26 mouse cellular contexts compared by ENCODE assay signal in the genomic region with DNA sequence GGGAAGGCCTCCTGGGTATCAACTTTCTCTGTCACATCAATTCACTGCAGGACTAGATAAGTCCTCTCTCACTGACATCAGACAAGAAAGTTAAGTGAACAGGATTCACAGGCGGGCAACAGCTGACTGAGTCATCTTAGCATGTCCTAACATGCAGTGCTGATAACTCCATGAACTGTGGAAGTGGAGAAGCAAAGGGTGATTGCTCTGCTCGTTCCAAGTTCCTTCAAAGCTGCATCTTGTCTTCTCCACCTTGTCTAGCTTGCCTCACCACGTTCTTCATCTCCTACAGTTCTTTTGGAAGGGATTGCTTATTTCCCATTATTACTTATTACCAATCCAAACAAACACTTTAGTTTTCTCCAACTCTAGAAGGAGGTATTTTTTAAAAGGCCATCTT.
DNase-seq lines count a peak whose midpoint lies in the region; ATAC-seq and TF ChIP-seq lines count a peak whose summit lies in the region.
"Had no signal": no experiment of that assay in that cellular context is flagged by ENCODE, and none has a peak within 500 bp of the region (broad histone marks: within the 10 kb centered on the region; RNA-seq: fewer than 3 reads in every experiment).

No protein-coding gene starts in this region.

- H3K4me3 ChIP-seq in lung, adult 2 months (replicated peaks; ENCODE audit: extremely low read depth, low read depth, low read length) = no peak overlapping the region
- H3K4me3 ChIP-seq in lung, embryonic 16.5 days (ENCODE audit: low read length) = no peak overlapping the region
- H3K4me3 ChIP-seq in liver, embryonic 12.5 days = no peak overlapping the region
- H3K4me3 ChIP-seq: embryonic facial prominence, embryonic 10.5 days; embryonic facial prominence, embryonic 13.5 days; erythroblast, embryonic 14.5 days; forebrain, embryonic 12.5 days; forebrain, embryonic 15.5 days; heart, adult 2 months; heart, embryonic 10.5 days; heart, embryonic 13.5 days had no signal

- no peak overlapping the region for H3K4me2 ChIP-seq in lung, embryonic 16.5 days (ENCODE audit: low read depth, low read length)
- no peak overlapping the region for H3K4me2 ChIP-seq in liver, embryonic 12.5 days
- H3K4me2 ChIP-seq: embryonic facial prominence, embryonic 13.5 days; forebrain, embryonic 12.5 days; forebrain, embryonic 15.5 days; heart, embryonic 13.5 days; hindbrain, embryonic 14.5 days had no signal

- TF ChIP-seq CTCF in lung, adult 2 months (IDR thresholded peaks at IDR 0.05; ENCODE audit: insufficient read depth, low read length) = no peak

- no peaks in the 10 kb centered on the region for H3K9me3 ChIP-seq in lung, embryonic 16.5 days (ENCODE audit: control insufficient read depth, low read length)
- H3K9me3 ChIP-seq in liver, embryonic 12.5 days (replicated peaks) = no peaks in the 10 kb centered on the region
- H3K9me3 ChIP-seq: embryonic facial prominence, embryonic 10.5 days; embryonic facial prominence, embryonic 13.5 days; forebrain, embryonic 12.5 days; forebrain, embryonic 15.5 days; heart, embryonic 10.5 days; heart, embryonic 13.5 days had no signal

- no peaks in the 10 kb centered on the region for H3K27me3 ChIP-seq in lung, embryonic 16.5 days (ENCODE audit: control insufficient read depth, insufficient read depth, low read depth, low read length)
- no peaks in the 10 kb centered on the region for H3K27me3 ChIP-seq in liver, embryonic 12.5 days (replicated peaks)
- H3K27me3 ChIP-seq: embryonic facial prominence, embryonic 13.5 days; forebrain, embryonic 12.5 days; forebrain, embryonic 15.5 days; heart, embryonic 13.5 days had no signal

- 33% methylated on average over 3 of the region's 3 CpGs for WGBS in lung, adult 2 months
- WGBS in lung, embryonic 16.5 days = 31% methylated on average over 3 of the region's 3 CpGs
- 37% methylated on average over 3 of the region's 3 CpGs for WGBS in liver, embryonic 12.5 days (ENCODE audit: insufficient replicate concordance)

- H3K9ac ChIP-seq in lung, embryonic 16.5 days (ENCODE audit: low read length) = no peak overlapping the region
- H3K9ac ChIP-seq in liver, embryonic 12.5 days = no peak overlapping the region
- H3K9ac ChIP-seq: embryonic facial prominence, embryonic 13.5 days; forebrain, embryonic 12.5 days; forebrain, embryonic 15.5 days; heart, embryonic 13.5 days; hindbrain, embryonic 14.5 days had no signal

- TF ChIP-seq POLR2A in lung, adult 2 months (IDR thresholded peaks at IDR 0.05; ENCODE audit: borderline replicate concordance, extremely low read depth, low read depth, low read length) = no peak

- peak; percentile 7 to 39 for DNase-seq in lung, adult 18-20 months
- DNase-seq in lung, adult 2 months = no peak
- DNase-seq in lung, postnatal 14 days = peak; percentile 37
- peak; percentile 17 to 30 for DNase-seq in lung, postnatal 4 days
- DNase-seq in cerebellum, postnatal 36 days = no peak
- DNase-seq in retina, embryonic 14.5 days (ENCODE audit: low spot score) = no peak
- DNase-seq: adrenal gland, adult 8-10 months; adrenal gland, postnatal 25 days; cerebellum, adult 18-20 months; cerebellum, adult 9-10 months; cerebellum, postnatal 14 days; gastrocnemius, postnatal 36 days; heart, adult 2 months; heart, postnatal 14 days; heart, postnatal 4 days had no signal

- peak; percentile 90 for ATAC-seq in lung, embryonic 16.5 days (ENCODE audit: low read depth)
- ATAC-seq in liver, embryonic 12.5 days = no peak
- ATAC-seq: activated CD4-positive, CD25-positive, alpha-beta regulatory T cell, adult 4 months; forebrain, embryonic 15.5 days had no signal

- H3K27ac ChIP-seq in lung, embryonic 16.5 days (ENCODE audit: low read length) = no peak overlapping the region
- H3K27ac ChIP-seq in liver, embryonic 12.5 days = no peak overlapping the region
- H3K27ac ChIP-seq: embryonic facial prominence, embryonic 10.5 days; embryonic facial prominence, embryonic 13.5 days; forebrain, embryonic 12.5 days; forebrain, embryonic 15.5 days; heart, adult 2 months; heart, embryonic 10.5 days; heart, embryonic 13.5 days; hindbrain, embryonic 14.5 days had no signal

- H3K36me3 ChIP-seq in lung, embryonic 16.5 days (ENCODE audit: control insufficient read depth, insufficient read depth, low read length) = no peaks in the 10 kb centered on the region
- no peaks in the 10 kb centered on the region for H3K36me3 ChIP-seq in liver, embryonic 12.5 days
- H3K36me3 ChIP-seq: embryonic facial prominence, embryonic 10.5 days; embryonic facial prominence, embryonic 13.5 days; forebrain, embryonic 12.5 days; forebrain, embryonic 15.5 days; heart, embryonic 10.5 days; heart, embryonic 13.5 days had no signal

- H3K4me1 ChIP-seq in lung, adult 2 months (ENCODE audit: control insufficient read depth, insufficient read depth, low read length) = no peaks in the 10 kb centered on the region
- H3K4me1 ChIP-seq in lung, embryonic 16.5 days (replicated peaks; ENCODE audit: control insufficient read depth, insufficient read depth, low read length) = no peaks in the 10 kb centered on the region
- no peaks in the 10 kb centered on the region for H3K4me1 ChIP-seq in liver, embryonic 12.5 days
- H3K4me1 ChIP-seq: embryonic facial prominence, embryonic 10.5 days; embryonic facial prominence, embryonic 13.5 days; forebrain, embryonic 12.5 days; forebrain, embryonic 15.5 days; heart, embryonic 10.5 days; heart, embryonic 13.5 days had no signal

Comparison
In these comparisons a context has a peak if more than half of its experiments do, and no peak if none do; other contexts are left out.
1. DNase-seq: peak in lung, adult 18-20 months (2 of 2), lung, postnatal 14 days (single experiment) and lung, postnatal 4 days (2 of 2); none in lung, adult 2 months (single experiment), cerebellum, postnatal 36 days (0 of 2) and retina, embryonic 14.5 days (single experiment).